Mouse (Mus musculus) mature B cell (primary cell): ENCODE data around the gene Colgalt1.

Experiments used
- in situ Hi-C: fragments of 300-500 bp; cut with MboI; formaldehyde crosslinking; loops from 2 replicates; pipeline ENCODE4 v1.14.3; 2019

Gene Colgalt1

DNA sequence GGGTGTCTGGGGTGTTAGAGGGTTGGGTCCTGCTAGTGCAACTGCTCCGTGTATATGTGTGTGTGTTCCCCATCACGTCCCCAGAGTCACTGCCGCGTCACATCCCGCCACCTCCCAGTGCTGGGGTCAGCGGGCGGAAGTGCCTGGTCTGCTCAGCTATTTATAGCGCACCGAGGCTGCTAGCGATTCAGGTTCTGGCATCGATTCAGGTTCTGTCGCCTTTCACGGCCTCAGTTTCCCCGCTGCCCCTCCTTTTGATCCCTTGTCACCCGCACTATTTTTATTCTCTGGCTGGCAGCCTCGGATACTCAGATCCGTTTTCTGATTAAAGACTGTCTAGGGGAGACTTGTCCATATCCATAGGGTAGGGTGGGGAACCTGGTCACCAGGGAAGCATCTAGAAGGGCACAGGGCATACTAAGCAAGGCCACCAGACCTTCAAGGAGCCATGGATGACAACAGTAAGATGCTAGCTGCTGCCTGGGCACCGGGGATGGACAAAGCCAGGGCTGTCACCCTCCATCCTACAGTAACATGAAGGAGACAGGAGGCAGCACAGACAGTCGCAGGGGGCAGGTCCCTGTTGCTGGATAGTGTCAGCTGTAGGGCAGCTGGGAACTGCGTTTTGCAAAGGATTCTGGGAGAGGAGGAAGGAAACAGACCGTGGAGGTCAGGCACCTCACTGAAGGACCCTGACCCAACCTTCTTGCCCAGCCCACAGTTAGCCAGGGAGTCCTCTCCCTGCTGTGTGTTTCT, 57.6 kb downstream of the Colgalt1 start:
- in situ Hi-C loops: no loop called here

DNA sequence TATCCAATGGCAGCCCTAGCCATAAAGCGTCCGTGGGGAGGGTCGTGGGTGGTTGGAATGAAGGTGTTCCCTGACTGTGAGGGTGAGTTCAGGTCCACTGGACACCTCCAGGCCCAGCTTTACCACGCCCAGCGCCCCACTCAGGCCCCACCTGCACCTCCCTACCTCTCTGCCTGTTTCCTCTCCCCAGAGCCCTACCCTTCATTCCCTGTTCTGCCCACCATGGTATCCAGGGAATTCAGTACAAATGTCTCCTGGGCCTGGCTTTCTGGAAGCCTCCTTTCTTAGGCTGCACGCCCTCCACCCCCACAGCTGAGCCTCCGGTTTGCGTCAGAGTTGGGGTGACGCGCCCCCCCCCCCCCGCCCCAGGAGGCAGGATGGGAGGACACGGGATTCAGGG, 59.4 kb downstream of the Colgalt1 start:
- in situ Hi-C loops: no loop called here

- in situ Hi-C loops: no loop called here
Observed at GRCm38 (mm10) chr8:71670621-71671548, 60.1 kb downstream of the Colgalt1 start.

DNA sequence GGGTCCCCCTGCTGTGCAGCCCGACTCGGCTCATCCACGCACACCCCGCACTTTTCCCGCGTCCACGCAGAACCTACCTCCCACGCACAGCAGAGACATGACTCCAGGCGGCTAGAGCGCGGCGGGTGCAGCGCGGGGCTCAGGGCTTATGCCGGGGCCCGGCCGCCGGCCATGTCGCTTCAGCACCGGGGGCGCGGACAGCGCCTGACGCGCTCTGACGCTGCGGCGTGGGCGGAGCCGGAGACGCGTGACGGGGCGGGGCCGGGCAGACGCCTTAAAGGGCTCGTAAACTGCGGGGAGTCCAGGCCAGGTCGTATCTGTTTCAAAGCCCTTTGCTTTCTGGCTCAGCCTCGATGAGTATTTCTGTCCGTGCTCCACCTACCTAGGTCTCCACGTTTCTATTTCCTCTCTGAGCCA, 60.8 kb downstream of the Colgalt1 start, which contains the start of gene Unc13a:
Gene Unc13a, minus strand, starts transcription at position 209 of the 417 bp plus-strand sequence.
- in situ Hi-C loops: no loop called here

GRCm38 (mm10) chr8:71672168-71672735, 61.5 kb downstream of the Colgalt1 start:
- in situ Hi-C loops: no loop called here

DNA sequence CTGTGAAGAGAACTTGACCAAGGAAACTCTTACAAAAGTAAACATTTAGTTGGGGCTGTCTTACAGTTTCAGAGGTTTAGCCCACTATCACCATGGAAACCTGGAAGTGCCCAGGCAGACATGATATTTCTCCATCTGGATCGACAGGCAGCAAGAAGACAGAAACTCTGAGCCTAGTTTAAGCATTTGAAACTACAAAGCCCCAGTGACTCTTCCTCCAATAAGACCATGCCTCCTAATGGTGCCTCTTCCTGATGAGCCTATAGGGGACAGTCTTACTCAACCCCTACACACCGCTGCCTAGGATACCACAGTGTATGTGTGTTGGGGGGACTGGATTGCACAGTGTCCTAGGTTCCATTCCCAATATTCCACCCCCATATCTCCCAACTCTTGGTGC, 63.3 kb downstream of the Colgalt1 start:
- in situ Hi-C loops: no loop called here
